Mouse (Mus musculus) kidney, adult 2 months (tissue): Measurements from ENCODE around the gene Rcan2.

Experiments
- CTCF ChIP-seq: fragments of 200-500 bp; conservative IDR thresholded peaks from 2 replicates; pipeline ENCODE4 v1.5.1; 2011; ENCODE audit warnings: low read depth, mild to moderate bottlenecking, control low read depth, low read length, moderate library complexity, mixed read lengths; ENCODE audit not compliant: insufficient read depth, insufficient read length
- POLR2A ChIP-seq: fragments of 200-500 bp; IDR thresholded peaks from one replicate; pipeline ENCODE4 v1.6.1; 2011; ENCODE audit warnings: low read depth, low read length, control low read depth

DNA sequence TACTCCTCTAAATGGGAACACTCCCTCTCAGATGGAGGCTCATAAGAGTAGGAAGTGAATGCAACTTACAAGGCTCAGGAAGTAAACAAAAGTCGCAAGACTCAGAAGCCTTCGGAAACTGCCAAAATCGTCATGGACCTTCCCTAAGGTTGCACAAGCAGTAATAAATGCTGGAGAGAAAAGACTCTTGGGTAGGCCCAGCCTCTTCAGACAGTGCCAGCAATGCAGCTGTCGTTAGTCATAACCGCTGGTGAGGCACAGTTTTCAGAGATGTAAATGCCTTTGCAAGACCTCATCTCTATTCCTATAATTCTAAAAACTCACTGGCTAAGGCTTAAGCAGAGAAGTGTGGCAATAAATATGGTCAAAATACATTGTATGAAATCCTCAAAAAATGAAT lies 12.9 kb upstream of the Rcan2 start:
- TF ChIP-seq CTCF (no peak), POLR2A (no peak)
